Mouse (Mus musculus): Measurements from ENCODE around the gene Klrb1b. TPM values are rescaled to one million over a fixed set of nuclear protein-coding genes. Genes with fewer than 3 reads are reported as not detected.
A peak's percentile ranks its signal among the peaks of the same experiment; 100 is the strongest.

Klrb1b gene
- polyA plus RNA-seq (2014; fragmentation: Nextera tagmentation; extraction: Ambion mirVana), result 0.09 and 0.14 TPM in 2 replicates

GRCm38 (mm10) chr6:128826132-128826531 is at the start of gene Klrb1b, which contains the start of gene Gm44511:
Gene Klrb1b, minus strand, starts transcription at chr6:128826331.
Gene Gm44511, minus strand, starts transcription at chr6:128826315.
- Histone ChIP-seq H3K4me3 (replicated peaks; ENCODE audit: low read depth, low read length) (no peak within 1 kb of the TSS), H3K4me1 (ENCODE audit: control insufficient read depth, insufficient read depth, low read length) (no peaks in the 10 kb centered on the region), H3K36me3 (ENCODE audit: control insufficient read depth, insufficient read depth, low read length) (no peaks in the 10 kb centered on the region), H3K4me2 (ENCODE audit: low read length) (no peak within 1 kb of the TSS), H3K9me3 (ENCODE audit: control insufficient read depth, low read length) (no peaks in the 10 kb centered on the region), H3K27me3 (ENCODE audit: control insufficient read depth, insufficient read depth, low read length) (no peaks in the 10 kb centered on the region), H3K9ac (replicated peaks; ENCODE audit: low read length) (no peak within 1 kb of the TSS), H3K27ac (replicated peaks; ENCODE audit: low read depth, low read length) (no peak within 1 kb of the TSS)
- WGBS, result 89% methylated on average over 6 of the region's 6 CpGs
- no peak for DNase-seq
- ATAC-seq (ENCODE audit: low FRiP score, low TSS enrichment), result no peak

GRCm38 (mm10) chr6:128871910-128872610 is 45.9 kb upstream of the Klrb1b start:
- no peak overlapping the region for H3K4me2 ChIP-seq (ENCODE audit: low read length)
- DNase-seq (no peak), ATAC-seq (ENCODE audit: low FRiP score, low TSS enrichment) (no peak)
- no peak overlapping the region for H3K9ac ChIP-seq (replicated peaks; ENCODE audit: low read length)
- H3K9me3 ChIP-seq (ENCODE audit: control insufficient read depth, low read length), result no peaks in the 10 kb centered on the region
- 94% methylated on average over 1 of the region's 1 CpGs for WGBS
- H3K36me3 ChIP-seq (ENCODE audit: control insufficient read depth, insufficient read depth, low read length), result no peaks in the 10 kb centered on the region
- H3K4me3 ChIP-seq (replicated peaks; ENCODE audit: low read depth, low read length), result no peak overlapping the region
- H3K27me3 ChIP-seq (ENCODE audit: control insufficient read depth, insufficient read depth, low read length), result no peaks in the 10 kb centered on the region
- H3K27ac ChIP-seq (replicated peaks; ENCODE audit: low read depth, low read length), result no peak overlapping the region
- no peaks in the 10 kb centered on the region for H3K4me1 ChIP-seq (ENCODE audit: control insufficient read depth, insufficient read depth, low read length)

GRCm38 (mm10) chr6:128868861-128869260 is 42.7 kb upstream of the Klrb1b start:
- Histone ChIP-seq H3K4me2 (ENCODE audit: low read length) (no peak overlapping the region), H3K4me1 (ENCODE audit: control insufficient read depth, insufficient read depth, low read length) (no peaks in the 10 kb centered on the region), H3K9ac (replicated peaks; ENCODE audit: low read length) (no peak overlapping the region), H3K27ac (replicated peaks; ENCODE audit: low read depth, low read length) (no peak overlapping the region), H3K36me3 (ENCODE audit: control insufficient read depth, insufficient read depth, low read length) (no peaks in the 10 kb centered on the region), H3K4me3 (replicated peaks; ENCODE audit: low read depth, low read length) (no peak overlapping the region), H3K9me3 (ENCODE audit: control insufficient read depth, low read length) (no peaks in the 10 kb centered on the region), H3K27me3 (ENCODE audit: control insufficient read depth, insufficient read depth, low read length) (no peaks in the 10 kb centered on the region)
- ATAC-seq (ENCODE audit: low FRiP score, low TSS enrichment), result no peak
- DNase-seq, result no peak
- WGBS, result 17% methylated on average over 3 of the region's 3 CpGs

GRCm38 (mm10) chr6:128857976-128858375 is 31.8 kb upstream of the Klrb1b start:
- DNase-seq, result no peak
- ATAC-seq (ENCODE audit: low FRiP score, low TSS enrichment), result no peak
- Histone ChIP-seq H3K4me1 (ENCODE audit: control insufficient read depth, insufficient read depth, low read length) (no peaks in the 10 kb centered on the region), H3K4me2 (ENCODE audit: low read length) (no peak overlapping the region), H3K4me3 (replicated peaks; ENCODE audit: low read depth, low read length) (no peak overlapping the region), H3K36me3 (ENCODE audit: control insufficient read depth, insufficient read depth, low read length) (no peaks in the 10 kb centered on the region), H3K27ac (replicated peaks; ENCODE audit: low read depth, low read length) (no peak overlapping the region), H3K9me3 (ENCODE audit: control insufficient read depth, low read length) (no peaks in the 10 kb centered on the region), H3K9ac (replicated peaks; ENCODE audit: low read length) (no peak overlapping the region), H3K27me3 (ENCODE audit: control insufficient read depth, insufficient read depth, low read length) (no peaks in the 10 kb centered on the region)
- 94% methylated on average over 2 of the region's 2 CpGs for WGBS

GRCm38 (mm10) chr6:128856250-128856649 is 30.1 kb upstream of the Klrb1b start:
- 74% methylated on average over 5 of the region's 5 CpGs for WGBS
- ATAC-seq (ENCODE audit: low FRiP score, low TSS enrichment), result no peak
- Histone ChIP-seq H3K4me3 (replicated peaks; ENCODE audit: low read depth, low read length) (no peak overlapping the region), H3K9me3 (ENCODE audit: control insufficient read depth, low read length) (no peaks in the 10 kb centered on the region), H3K4me1 (ENCODE audit: control insufficient read depth, insufficient read depth, low read length) (no peaks in the 10 kb centered on the region), H3K27ac (replicated peaks; ENCODE audit: low read depth, low read length) (no peak overlapping the region), H3K4me2 (ENCODE audit: low read length) (no peak overlapping the region), H3K36me3 (ENCODE audit: control insufficient read depth, insufficient read depth, low read length) (no peaks in the 10 kb centered on the region), H3K27me3 (ENCODE audit: control insufficient read depth, insufficient read depth, low read length) (no peaks in the 10 kb centered on the region), H3K9ac (replicated peaks; ENCODE audit: low read length) (no peak overlapping the region)
- DNase-seq, result peak; percentile 54

- H3K36me3 ChIP-seq (ENCODE audit: control insufficient read depth, insufficient read depth, low read length), result no peaks in the 10 kb centered on the region
- DNase-seq (no peak), ATAC-seq (ENCODE audit: low FRiP score, low TSS enrichment) (no peak)
- H3K27ac ChIP-seq (replicated peaks; ENCODE audit: low read depth, low read length), result no peak overlapping the region
- no peaks in the 10 kb centered on the region for H3K9me3 ChIP-seq (ENCODE audit: control insufficient read depth, low read length)
- 91% methylated on average over 1 of the region's 1 CpGs for WGBS
- no peaks in the 10 kb centered on the region for H3K4me1 ChIP-seq (ENCODE audit: control insufficient read depth, insufficient read depth, low read length)
- H3K4me3 ChIP-seq (replicated peaks; ENCODE audit: low read depth, low read length), result no peak overlapping the region
- no peak overlapping the region for H3K9ac ChIP-seq (replicated peaks; ENCODE audit: low read length)
- no peak overlapping the region for H3K4me2 ChIP-seq (ENCODE audit: low read length)
- H3K27me3 ChIP-seq (ENCODE audit: control insufficient read depth, insufficient read depth, low read length), result no peaks in the 10 kb centered on the region
Observed at GRCm38 (mm10) chr6:128855477-128855876, 29.3 kb upstream of the Klrb1b start.

GRCm38 (mm10) chr6:128854895-128855294 is 28.8 kb upstream of the Klrb1b start:
- no peaks in the 10 kb centered on the region for H3K36me3 ChIP-seq (ENCODE audit: control insufficient read depth, insufficient read depth, low read length)
- no peaks in the 10 kb centered on the region for H3K9me3 ChIP-seq (ENCODE audit: control insufficient read depth, low read length)
- no peak overlapping the region for H3K4me2 ChIP-seq (ENCODE audit: low read length)
- no peaks in the 10 kb centered on the region for H3K27me3 ChIP-seq (ENCODE audit: control insufficient read depth, insufficient read depth, low read length)
- DNase-seq, result no peak
- no peak overlapping the region for H3K9ac ChIP-seq (replicated peaks; ENCODE audit: low read length)
- no peaks in the 10 kb centered on the region for H3K4me1 ChIP-seq (ENCODE audit: control insufficient read depth, insufficient read depth, low read length)
- ATAC-seq (ENCODE audit: low FRiP score, low TSS enrichment), result no peak
- no peak overlapping the region for H3K27ac ChIP-seq (replicated peaks; ENCODE audit: low read depth, low read length)
- H3K4me3 ChIP-seq (replicated peaks; ENCODE audit: low read depth, low read length), result no peak overlapping the region
- WGBS, result 92% methylated on average over 3 of the region's 3 CpGs

GRCm38 (mm10) chr6:128854024-128854820 is 28.1 kb upstream of the Klrb1b start:
- ATAC-seq (ENCODE audit: low FRiP score, low TSS enrichment) (peak; percentile 72), DNase-seq (peak; percentile 84)
- Histone ChIP-seq H3K9me3 (ENCODE audit: control insufficient read depth, low read length) (no peaks in the 10 kb centered on the region), H3K4me2 (ENCODE audit: low read length) (peak overlapping the region; percentile 21; the same call in 1 of the 2 replicates), H3K27ac (replicated peaks; ENCODE audit: low read depth, low read length) (no peak overlapping the region), H3K4me3 (replicated peaks; ENCODE audit: low read depth, low read length) (no peak overlapping the region), H3K27me3 (ENCODE audit: control insufficient read depth, insufficient read depth, low read length) (no peaks in the 10 kb centered on the region), H3K36me3 (ENCODE audit: control insufficient read depth, insufficient read depth, low read length) (no peaks in the 10 kb centered on the region), H3K4me1 (ENCODE audit: control insufficient read depth, insufficient read depth, low read length) (no peaks in the 10 kb centered on the region), H3K9ac (replicated peaks; ENCODE audit: low read length) (no peak overlapping the region)
- 44% methylated on average over 12 of the region's 12 CpGs for WGBS

Data from midbrain, embryonic 14.5 days (tissue).